Comparison of ENCODE assay signal across 35 mouse cellular contexts in genomic region chr5:143335089-143335460, GRCm38 (mm10). TPM values are rescaled to one million over a fixed set of nuclear protein-coding genes. Genes with fewer than 3 reads are reported as not detected.
DNase-seq lines count a peak whose midpoint lies in the region; ATAC-seq and TF ChIP-seq lines count a peak whose summit lies in the region.
"Had no signal": no experiment of that assay in that cellular context is flagged by ENCODE, and none has a peak within 500 bp of the region (broad histone marks: within the 10 kb centered on the region; RNA-seq: fewer than 3 reads in every experiment).

No protein-coding gene starts in this region.

- 0 out of 2 replicates have a peak, but pooled peaks cover 3% of the 10 kb centered on the region for H3K27me3 ChIP-seq in hindbrain, embryonic 13.5 days
- 0 out of 2 replicates have a peak, but pooled peaks cover 4% of the 10 kb centered on the region for H3K27me3 ChIP-seq in hindbrain, postnatal 0 days (ENCODE audit: insufficient read depth, low read length)
- H3K27me3 ChIP-seq: embryonic facial prominence, embryonic 13.5 days had no signal

- DNase-seq in adrenal gland, adult 2 months: peak; percentile 62
- no peak for DNase-seq in adrenal gland, postnatal 10 days
- no peak for DNase-seq in hindbrain, postnatal 0 days (ENCODE audit: low spot score)
- DNase-seq in 416B (ENCODE audit: low read depth) (peak; percentile 66), ZHBTc4 (ENCODE audit: low read depth, low spot score) (peak; percentile 23)
- no peak for DNase-seq in kidney, postnatal 25 days
- no peak for DNase-seq in left cerebral cortex, postnatal 4 days
- DNase-seq: B cell, adult 2 months; cerebellum, adult 11-12 months; cerebellum, adult 8-10 months; cerebellum, postnatal 10 days; cerebellum, postnatal 36 days; embryo, embryonic 11 days; forebrain, postnatal 0 days; gastrocnemius, postnatal 10 days; gastrocnemius, postnatal 36 days; heart, adult 11 months; kidney, adult 18-20 months had no signal

- peaks cover 2% of the 10 kb centered on the region for H3K4me1 ChIP-seq in hindbrain, embryonic 13.5 days (replicated peaks)
- no peaks in the 10 kb centered on the region for H3K4me1 ChIP-seq in hindbrain, postnatal 0 days (ENCODE audit: insufficient read depth, low read length)

- peak overlapping the region; percentile 16; the same call in 1 of the 2 replicates for H3K9ac ChIP-seq in hindbrain, embryonic 13.5 days
- H3K9ac ChIP-seq in hindbrain, postnatal 0 days (replicated peaks; ENCODE audit: low read length): no peak overlapping the region
- H3K9ac ChIP-seq: embryonic facial prominence, embryonic 13.5 days; forebrain, postnatal 0 days; hindbrain, embryonic 12.5 days had no signal

- H3K4me3 ChIP-seq in hindbrain, embryonic 13.5 days: no peak overlapping the region
- H3K4me3 ChIP-seq in hindbrain, postnatal 0 days (ENCODE audit: low read length): no peak overlapping the region
- H3K4me3 ChIP-seq: embryonic facial prominence, embryonic 10.5 days; embryonic facial prominence, embryonic 13.5 days; erythroblast, embryonic 14.5 days; hindbrain, embryonic 12.5 days had no signal

- no peak overlapping the region for H3K4me2 ChIP-seq in hindbrain, embryonic 13.5 days
- no peak overlapping the region for H3K4me2 ChIP-seq in hindbrain, postnatal 0 days (ENCODE audit: low read depth, low read length)
- H3K4me2 ChIP-seq: embryonic facial prominence, embryonic 13.5 days; heart, embryonic 11.5 days; hindbrain, embryonic 12.5 days had no signal

- intact Hi-C loops in left cerebral cortex, postnatal 4 days (cut with DNase I): no loop called here

- ATAC-seq in hindbrain, embryonic 13.5 days (ENCODE audit: low FRiP score): no peak
- no peak for ATAC-seq in hindbrain, postnatal 0 days
- ATAC-seq: forebrain, embryonic 14.5 days; hindbrain, embryonic 16.5 days; inflammation-experienced regulatory T-cells, adult 6 months; intestine, embryonic 16.5 days had no signal

- no peak overlapping the region for H3K27ac ChIP-seq in hindbrain, embryonic 13.5 days
- no peak overlapping the region for H3K27ac ChIP-seq in hindbrain, postnatal 0 days
- H3K27ac ChIP-seq: embryonic facial prominence, embryonic 10.5 days; embryonic facial prominence, embryonic 13.5 days; hindbrain, embryonic 12.5 days had no signal

- no peak for TF ChIP-seq CTCF in hindbrain, postnatal 0 days (IDR thresholded peaks at IDR 0.05; ENCODE audit: low read depth)

- H3K9me3 ChIP-seq in hindbrain, embryonic 13.5 days: no peaks in the 10 kb centered on the region
- no peaks in the 10 kb centered on the region for H3K9me3 ChIP-seq in hindbrain, postnatal 0 days (ENCODE audit: low read length)
- H3K9me3 ChIP-seq: embryonic facial prominence, embryonic 10.5 days; embryonic facial prominence, embryonic 13.5 days; G1E; hindbrain, embryonic 12.5 days had no signal

- no peaks in the 10 kb centered on the region for H3K36me3 ChIP-seq in hindbrain, embryonic 13.5 days
- no peaks in the 10 kb centered on the region for H3K36me3 ChIP-seq in hindbrain, postnatal 0 days (ENCODE audit: insufficient read depth, low read length)
- H3K36me3 ChIP-seq: embryonic facial prominence, embryonic 10.5 days; embryonic facial prominence, embryonic 13.5 days; hindbrain, embryonic 12.5 days had no signal

- 92% methylated on average over 7 of the region's 7 CpGs for WGBS in hindbrain, embryonic 13.5 days
- 77% methylated on average over 7 of the region's 7 CpGs for WGBS in hindbrain, postnatal 0 days

RNA-seq across cellular contexts. Expression of gene Zdhhc4, which starts 6.0 kb away (rescaled TPM):
- total RNA-seq in adrenal gland, adult 2 months (2021): 10 to 100 TPM; 52.8 to 60.8 TPM
- polyA plus RNA-seq in adrenal gland, adult 2 months (2012; rRNA removed): 95.2 and 110 TPM in 2 replicates
- total RNA-seq in adrenal gland, postnatal 10 days (2021): 10 to 100 TPM; 50.3 to 50.9 TPM
- 75.4 and 82.7 TPM in 2 replicates for polyA plus RNA-seq in hindbrain, embryonic 13.5 days (2015; fragmentation: Nextera tagmentation; extraction: Ambion mirVana)
- total RNA-seq in hindbrain, postnatal 0 days (2014; rRNA removed): 79.6 and 84.4 TPM in 2 replicates
- polyA plus RNA-seq in hindbrain, postnatal 0 days (2015; fragmentation: Nextera tagmentation; extraction: Ambion mirVana): 92.1 and 96.7 TPM in 2 replicates
- total RNA-seq in left cerebral cortex, postnatal 4 days (2021): 10 to 100 TPM; 37.9 to 44.8 TPM

RNA-seq across cellular contexts. Expression of gene E130309D02Rik, which starts 19.9 kb away (rescaled TPM):
- total RNA-seq in adrenal gland, adult 2 months (2021): 10 to 100 TPM; 25.6 to 36.4 TPM
- polyA plus RNA-seq in adrenal gland, adult 2 months (2012; rRNA removed): 46.5 and 54.9 TPM in 2 replicates
- total RNA-seq in adrenal gland, postnatal 10 days (2021): 10 to 100 TPM; 23.0 to 23.5 TPM
- polyA plus RNA-seq in hindbrain, embryonic 13.5 days (2015; fragmentation: Nextera tagmentation; extraction: Ambion mirVana): 34.8 and 36.2 TPM in 2 replicates
- 42.0 and 44.4 TPM in 2 replicates for total RNA-seq in hindbrain, postnatal 0 days (2014; rRNA removed)
- polyA plus RNA-seq in hindbrain, postnatal 0 days (2015; fragmentation: Nextera tagmentation; extraction: Ambion mirVana): 21.7 and 23.9 TPM in 2 replicates
- 10 to 100 TPM; 26.0 to 29.9 TPM for total RNA-seq in left cerebral cortex, postnatal 4 days (2021)

RNA-seq across cellular contexts. Expression of gene Grid2ip, which starts 22.1 kb away (rescaled TPM):
- under 1 TPM; 0.24 to 0.29 TPM for total RNA-seq in adrenal gland, adult 2 months (2021)
- polyA plus RNA-seq in adrenal gland, adult 2 months (2012; rRNA removed): 0.40 and 1.1 TPM in 2 replicates
- total RNA-seq in adrenal gland, postnatal 10 days (2021): under 1 TPM; 0.24 to 0.85 TPM
- 0.45 and 0.47 TPM in 2 replicates for polyA plus RNA-seq in hindbrain, embryonic 13.5 days (2015; fragmentation: Nextera tagmentation; extraction: Ambion mirVana)
- 2.4 and 5.1 TPM in 2 replicates for total RNA-seq in hindbrain, postnatal 0 days (2014; rRNA removed)
- polyA plus RNA-seq in hindbrain, postnatal 0 days (2015; fragmentation: Nextera tagmentation; extraction: Ambion mirVana): 1.2 and 2.3 TPM in 2 replicates
- 1 to 10 TPM; 3.7 to 4.1 TPM for total RNA-seq in left cerebral cortex, postnatal 4 days (2021)
- total RNA-seq: CH12.LX; gastrocnemius, postnatal 36 days; heart, adult 8-10 months; heart, postnatal 25 days; hematopoietic stem cell, adult 5-6 weeks had no signal
- polyA plus RNA-seq: erythroblast, embryonic 14.5 days; G1E; heart, postnatal 0 days; inflammation-experienced regulatory T-cells, adult 6 months had no signal

RNA-seq across cellular contexts. Expression of gene Zfp853, which starts 41.7 kb away (rescaled TPM):
- total RNA-seq in adrenal gland, adult 2 months (2021): under 1 TPM; 0.17 to 0.31 TPM
- 1.1 and 1.6 TPM in 2 replicates for polyA plus RNA-seq in adrenal gland, adult 2 months (2012; rRNA removed)
- under 1 TPM; 0.73 to 0.78 TPM for total RNA-seq in adrenal gland, postnatal 10 days (2021)
- polyA plus RNA-seq in hindbrain, embryonic 13.5 days (2015; fragmentation: Nextera tagmentation; extraction: Ambion mirVana): 0.18 TPM in 1 of 2 replicates, not detected in the other
- 31.7 and 33.5 TPM in 2 replicates for total RNA-seq in hindbrain, postnatal 0 days (2014; rRNA removed)
- 0.53 and 0.61 TPM in 2 replicates for polyA plus RNA-seq in hindbrain, postnatal 0 days (2015; fragmentation: Nextera tagmentation; extraction: Ambion mirVana)
- 10 to 100 TPM in 1 of 2 experiments, 1 to 10 TPM in 1; 8.5 to 10.1 TPM for total RNA-seq in left cerebral cortex, postnatal 4 days (2021)
- total RNA-seq: CH12.LX; hematopoietic stem cell, adult 5-6 weeks had no signal
- polyA plus RNA-seq: embryonic facial prominence, embryonic 10.5 days; forebrain, embryonic 14.5 days; heart, embryonic 11.5 days; heart, embryonic 14.5 days; hindbrain, embryonic 12.5 days; inflammation-experienced regulatory T-cells, adult 6 months; intestine, embryonic 16.5 days had no signal

Comparison
In these comparisons a context has a peak if more than half of its experiments do, and no peak if none do; other contexts are left out.
1. DNase-seq: peak in adrenal gland, adult 2 months (single experiment), 416B (single experiment) and ZHBTc4 (single experiment); none in adrenal gland, postnatal 10 days (single experiment), hindbrain, postnatal 0 days (single experiment), kidney, postnatal 25 days (0 of 2) and left cerebral cortex, postnatal 4 days (single experiment).